Mouse (Mus musculus): ENCODE results near the gene Rbpms2. TPM values are rescaled to one million over a fixed set of nuclear protein-coding genes. Genes with fewer than 3 reads are reported as not detected.

The Rbpms2 gene
- polyA plus RNA-seq, 1 experiment from 2014 or later: 2.5 TPM

Other genes with a start within 250 kb of the Rbpms2 start
- 0.31 and 0.63 TPM in 2 replicates for gene Kbtbd13, start 238.0 kb upstream of the Rbpms2 start, polyA plus RNA-seq (2014; fragmentation: Nextera tagmentation; extraction: Ambion mirVana)
- gene Rasl12, start 231.1 kb upstream of the Rbpms2 start, polyA plus RNA-seq (2014; fragmentation: Nextera tagmentation; extraction: Ambion mirVana): 5.6 and 8.2 TPM in 2 replicates
- gene Slc51b, start 206.7 kb upstream of the Rbpms2 start, polyA plus RNA-seq (2014; fragmentation: Nextera tagmentation; extraction: Ambion mirVana): not detected in 2 replicates
- 24.3 and 25.6 TPM in 2 replicates for gene Mtfmt, start 193.9 kb upstream of the Rbpms2 start, polyA plus RNA-seq (2014; fragmentation: Nextera tagmentation; extraction: Ambion mirVana)
- 122 and 131 TPM in 2 replicates for gene Spg21, start 168.7 kb upstream of the Rbpms2 start, polyA plus RNA-seq (2014; fragmentation: Nextera tagmentation; extraction: Ambion mirVana)
- gene Ankdd1a, start 109.5 kb upstream of the Rbpms2 start, polyA plus RNA-seq (2014; fragmentation: Nextera tagmentation; extraction: Ambion mirVana): 0.81 and 1.2 TPM in 2 replicates
- gene Plekho2, start 49.6 kb upstream of the Rbpms2 start, polyA plus RNA-seq (2014; fragmentation: Nextera tagmentation; extraction: Ambion mirVana): 2.4 and 5.2 TPM in 2 replicates
- gene Pif1, start 42.5 kb upstream of the Rbpms2 start, polyA plus RNA-seq (2014; fragmentation: Nextera tagmentation; extraction: Ambion mirVana): 0.75 and 1.0 TPM in 2 replicates
- gene Oaz2, start 38.4 kb downstream of the Rbpms2 start, polyA plus RNA-seq (2014; fragmentation: Nextera tagmentation; extraction: Ambion mirVana): 254 and 315 TPM in 2 replicates
- gene Zfp609, start 197.9 kb downstream of the Rbpms2 start, polyA plus RNA-seq (2014; fragmentation: Nextera tagmentation; extraction: Ambion mirVana): 8.9 and 10.1 TPM in 2 replicates

Measured in neural tube, embryonic 14.5 days (tissue).